Mouse (Mus musculus) cerebellum, adult 11 months (tissue): Measurements from ENCODE around the gene Nectin4.

ENCODE experiments used
- DNase-seq: peaks from one replicate; pipeline ENCODE4 v3.0.0; 2022

Nectin4 gene

GRCm38 (mm10) chr1:171413608-171414007 is 43.7 kb downstream of the Nectin4 start:
- DNase-seq: no peak

GRCm38 (mm10) chr1:171418660-171419059 is 48.8 kb downstream of the Nectin4 start, which contains the start of gene Tstd1:
Tstd1 (plus strand) TSS chr1:171418872.
- no peak for DNase-seq

GRCm38 (mm10) chr1:171419291-171419882 is 49.5 kb downstream of the Nectin4 start:
- no peak for DNase-seq

GRCm38 (mm10) chr1:171419905-171420304 is 50.0 kb downstream of the Nectin4 start:
- DNase-seq: no peak

GRCm38 (mm10) chr1:171422504-171423095 is 52.7 kb downstream of the Nectin4 start:
- no peak for DNase-seq

- DNase-seq: no peak
These were observed 54.7 kb downstream of the Nectin4 start for GRCm38 (mm10) chr1:171424638-171425037.

- no peak for DNase-seq
These were observed 55.2 kb downstream of the Nectin4 start for GRCm38 (mm10) chr1:171425126-171425525.

GRCm38 (mm10) chr1:171432158-171432557 is 62.3 kb downstream of the Nectin4 start:
- no peak for DNase-seq

GRCm38 (mm10) chr1:171435288-171435814 is 65.5 kb downstream of the Nectin4 start:
- DNase-seq: no peak

- no peak for DNase-seq
These were observed 66.1 kb downstream of the Nectin4 start for GRCm38 (mm10) chr1:171435974-171436373.

- peak; percentile 77 for DNase-seq
These were observed 67.5 kb downstream of the Nectin4 start, which contains the start of gene F11r for GRCm38 (mm10) chr1:171437264-171438013. F11r (plus strand) TSS chr1:171437535.
